8 mouse cellular contexts compared by ENCODE assay signal in the genomic region with DNA sequence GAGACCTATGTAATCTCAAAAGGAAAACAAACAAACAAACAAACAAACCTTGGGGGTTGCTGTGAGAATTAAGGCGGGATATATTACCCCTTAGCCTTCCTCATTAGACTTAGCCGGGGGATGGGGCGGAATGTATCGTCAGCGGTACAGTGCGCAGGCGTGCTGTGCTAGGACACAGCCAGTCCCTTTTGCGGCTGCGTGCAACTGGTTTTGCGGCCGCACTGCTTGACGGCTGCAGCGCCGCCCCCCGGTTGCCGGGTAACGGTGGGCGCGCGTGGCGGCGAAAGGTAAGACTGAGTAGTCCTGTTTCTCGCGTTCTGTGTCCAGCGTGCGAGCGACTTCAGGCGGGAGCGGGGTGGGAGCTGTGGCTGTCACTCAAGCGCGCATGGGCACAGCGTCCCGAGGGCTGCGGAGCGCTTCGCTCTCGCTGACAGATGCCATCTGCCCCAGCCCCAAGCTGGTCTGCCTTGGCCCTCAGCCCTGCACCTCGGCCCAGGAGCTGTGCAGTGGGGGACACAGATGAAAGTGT. TPM values are rescaled to one million over a fixed set of nuclear protein-coding genes. Genes with fewer than 3 reads are reported as not detected.
DNase-seq lines count a peak whose midpoint lies in the region; ATAC-seq and TF ChIP-seq lines count a peak whose summit lies in the region.

A gene (plus strand): TSS at position 223 of the 529 bp plus-strand sequence.

- no peaks in the 10 kb centered on the region for H3K9me3 ChIP-seq in erythroblast, embryonic 14.5 days (ENCODE audit: control insufficient read depth, low read length)
- no peaks in the 10 kb centered on the region for H3K9me3 ChIP-seq in heart, embryonic 12.5 days (replicated peaks)
- no peaks in the 10 kb centered on the region for H3K9me3 ChIP-seq in kidney, postnatal 0 days (replicated peaks; ENCODE audit: low read length)
- H3K9me3 ChIP-seq in liver, embryonic 11.5 days (ENCODE audit: control insufficient read depth, low read length): no peaks in the 10 kb centered on the region
- no peaks in the 10 kb centered on the region for H3K9me3 ChIP-seq in stomach, embryonic 14.5 days (ENCODE audit: control insufficient read depth, low read depth, low read length)

- WGBS in heart, embryonic 12.5 days: under 1% methylated on average over 38 of the region's 38 CpGs
- WGBS in kidney, postnatal 0 days: under 1% methylated on average over 38 of the region's 38 CpGs
- WGBS in liver, embryonic 11.5 days: 1% methylated on average over 38 of the region's 38 CpGs
- under 1% methylated on average over 38 of the region's 38 CpGs for WGBS in stomach, embryonic 14.5 days

- DNase-seq in brain, embryonic 14.5 days (ENCODE audit: low read depth): peak; percentile 99
- DNase-seq in kidney, postnatal 0 days (ENCODE audit: low spot score): peak; percentile 97
- DNase-seq in liver, embryonic 11.5 days (ENCODE audit: low spot score): peak; percentile 98
- DNase-seq in naive thymus-derived CD4-positive, alpha-beta T cell, adult 2 months (ENCODE audit: low read depth): peak; percentile 97

- peaks cover 9% of the 10 kb centered on the region for H3K36me3 ChIP-seq in C2C12 (ENCODE audit: control insufficient read depth, insufficient read depth)
- peaks cover 19% of the 10 kb centered on the region for H3K36me3 ChIP-seq in erythroblast, embryonic 14.5 days (ENCODE audit: control insufficient read depth)
- H3K36me3 ChIP-seq in heart, embryonic 12.5 days: peaks cover 11% of the 10 kb centered on the region
- peaks cover 8% of the 10 kb centered on the region; the same call in 1 of the 2 replicates for H3K36me3 ChIP-seq in kidney, postnatal 0 days (ENCODE audit: insufficient read depth, low read length)
- H3K36me3 ChIP-seq in liver, embryonic 11.5 days (ENCODE audit: control insufficient read depth, insufficient read depth, low read length): peaks cover 7% of the 10 kb centered on the region; the same call in 1 of the 2 replicates
- peaks cover 5% of the 10 kb centered on the region for H3K36me3 ChIP-seq in stomach, embryonic 14.5 days (ENCODE audit: control insufficient read depth, insufficient read depth, low read length)

- no peak for TF ChIP-seq CTCF in C2C12 (IDR thresholded peaks at IDR 0.05; ENCODE audit: control insufficient read depth, insufficient read depth, insufficient read length)
- no peak for TF ChIP-seq CTCF in brain, embryonic 14.5 days (IDR thresholded peaks at IDR 0.05; ENCODE audit: borderline replicate concordance, extremely low read depth, insufficient read depth, insufficient read length)
- TF ChIP-seq CTCF in kidney, postnatal 0 days (IDR thresholded peaks at IDR 0.05; ENCODE audit: low read depth): peak; percentile 40; the same call in 1 of the 2 replicates

- peak within 1 kb of the TSS; percentile 91 for H3K9ac ChIP-seq in heart, embryonic 12.5 days
- peak within 1 kb of the TSS; percentile 70 for H3K9ac ChIP-seq in kidney, postnatal 0 days (ENCODE audit: low read depth, low read length)
- H3K9ac ChIP-seq in liver, embryonic 11.5 days (ENCODE audit: low read depth, low read length): peak within 1 kb of the TSS; percentile 87
- peak within 1 kb of the TSS; percentile 60 for H3K9ac ChIP-seq in stomach, embryonic 14.5 days (replicated peaks; ENCODE audit: low read depth, low read length)

- peak; percentile 91 for ATAC-seq in heart, embryonic 12.5 days (ENCODE audit: insufficient number of reproducible peaks, low FRiP score)
- peak; percentile 93 for ATAC-seq in kidney, postnatal 0 days (replicated peaks; ENCODE audit: low FRiP score, low read depth)
- peak; percentile 88 for ATAC-seq in liver, embryonic 11.5 days (replicated peaks; ENCODE audit: low FRiP score)
- ATAC-seq in stomach, embryonic 14.5 days (ENCODE audit: insufficient number of reproducible peaks, insufficient read depth, low FRiP score, low read depth): peak; percentile 92

- peak within 1 kb of the TSS; percentile 80 for H3K27ac ChIP-seq in heart, embryonic 12.5 days (ENCODE audit: poor library complexity, severe bottlenecking)
- peak within 1 kb of the TSS; percentile 78 for H3K27ac ChIP-seq in kidney, postnatal 0 days
- H3K27ac ChIP-seq in liver, embryonic 11.5 days (ENCODE audit: low read depth, low read length): peak within 1 kb of the TSS; percentile 79
- H3K27ac ChIP-seq in stomach, embryonic 14.5 days (ENCODE audit: low read length): peak within 1 kb of the TSS; percentile 48; the same call in 1 of the 2 replicates

- peaks cover 16% of the 10 kb centered on the region for H3K79me3 ChIP-seq in C2C12 (ENCODE audit: low read depth)

- peaks cover 22% of the 10 kb centered on the region for H3K79me2 ChIP-seq in C2C12 (ENCODE audit: control insufficient read depth, insufficient read depth)

- peaks cover 49% of the 10 kb centered on the region for H3K4me1 ChIP-seq in erythroblast, embryonic 14.5 days (ENCODE audit: control insufficient read depth)
- peaks cover 14% of the 10 kb centered on the region; the same call in 1 of the 2 replicates for H3K4me1 ChIP-seq in heart, embryonic 12.5 days (replicated peaks)
- 0 out of 2 replicates have a peak, but pooled peaks cover 7% of the 10 kb centered on the region for H3K4me1 ChIP-seq in kidney, postnatal 0 days (replicated peaks; ENCODE audit: insufficient read depth, low read length)
- peaks cover 17% of the 10 kb centered on the region for H3K4me1 ChIP-seq in liver, embryonic 11.5 days (replicated peaks; ENCODE audit: control insufficient read depth, insufficient read depth, low read length)
- no peaks in the 10 kb centered on the region for H3K4me1 ChIP-seq in stomach, embryonic 14.5 days (ENCODE audit: control insufficient read depth, insufficient read depth, low read length)

- peak within 1 kb of the TSS; percentile 91 for H3K4me3 ChIP-seq in C2C12 (ENCODE audit: insufficient read depth, poor library complexity, severe bottlenecking)
- peak within 1 kb of the TSS; percentile 76 for H3K4me3 ChIP-seq in erythroblast, embryonic 14.5 days (replicated peaks)
- peak within 1 kb of the TSS; percentile 78 for H3K4me3 ChIP-seq in heart, embryonic 12.5 days
- peak within 1 kb of the TSS; percentile 71 for H3K4me3 ChIP-seq in kidney, postnatal 0 days (replicated peaks; ENCODE audit: low read depth, low read length)
- H3K4me3 ChIP-seq in liver, embryonic 11.5 days (ENCODE audit: low read depth, low read length): peak within 1 kb of the TSS; percentile 79
- peak within 1 kb of the TSS; percentile 50 for H3K4me3 ChIP-seq in stomach, embryonic 14.5 days (ENCODE audit: low read depth, low read length)

- H3K4me2 ChIP-seq in heart, embryonic 12.5 days: peak within 1 kb of the TSS; percentile 88
- peak within 1 kb of the TSS; percentile 85 for H3K4me2 ChIP-seq in kidney, postnatal 0 days (ENCODE audit: low read length)
- peak within 1 kb of the TSS; percentile 91 for H3K4me2 ChIP-seq in liver, embryonic 11.5 days
- H3K4me2 ChIP-seq in stomach, embryonic 14.5 days (replicated peaks; ENCODE audit: low read depth, low read length): peak within 1 kb of the TSS; percentile 46

- TF ChIP-seq POLR2A in brain, embryonic 14.5 days (IDR thresholded peaks at IDR 0.05; ENCODE audit: borderline replicate concordance, extremely low read depth, insufficient read depth, insufficient read length, poor library complexity, severe bottlenecking): peak; percentile 49; the same call in 1 of the 2 replicates

- H3K27me3 ChIP-seq in C2C12 (ENCODE audit: control insufficient read depth, insufficient read depth, insufficient read length): no peaks in the 10 kb centered on the region
- H3K27me3 ChIP-seq in erythroblast, embryonic 14.5 days (ENCODE audit: control insufficient read depth): 0 out of 2 replicates have a peak, but pooled peaks cover 4% of the 10 kb centered on the region
- H3K27me3 ChIP-seq in heart, embryonic 12.5 days (replicated peaks): no peaks in the 10 kb centered on the region
- no peaks in the 10 kb centered on the region for H3K27me3 ChIP-seq in kidney, postnatal 0 days (ENCODE audit: insufficient read depth, low read length)
- no peaks in the 10 kb centered on the region for H3K27me3 ChIP-seq in liver, embryonic 11.5 days (replicated peaks; ENCODE audit: control insufficient read depth, insufficient read depth, low read length)
- no peaks in the 10 kb centered on the region for H3K27me3 ChIP-seq in stomach, embryonic 14.5 days (ENCODE audit: control insufficient read depth, insufficient read depth, low read length)

- H3ac ChIP-seq in C2C12 (ENCODE audit: control insufficient read depth, insufficient read length, low read depth): peak within 1 kb of the TSS; percentile 97

TF ChIP-seq in C2C12, 6 proteins besides CTCF, POLR2A, EP300 and RAD21:
- TF ChIP-seq FOSL1 (IDR thresholded peaks at IDR 0.05; ENCODE audit: insufficient read depth, low read length, poor library complexity, severe bottlenecking): no peak
- TF ChIP-seq USF1 (IDR thresholded peaks at IDR 0.05; ENCODE audit: low read depth): no peak
- TF ChIP-seq MAX (IDR thresholded peaks at IDR 0.05): peak; percentile 40
- no peak for TF ChIP-seq MYOD1 (IDR thresholded peaks at IDR 0.05; ENCODE audit: control insufficient read depth, insufficient read length, low read depth)
- no peak for TF ChIP-seq CEBPB (IDR thresholded peaks at IDR 0.05; ENCODE audit: low read depth)
- no peak for TF ChIP-seq MYOG (IDR thresholded peaks at IDR 0.05; ENCODE audit: control insufficient read depth, extremely low read depth, insufficient read length)

RNA-seq across cellular contexts. Expression of the gene that starts here (rescaled TPM):
- 16.8 TPM for polyA plus RNA-seq in C2C12 (2012; fragmentation: generic; extraction: Trizol)
- polyA plus RNA-seq in brain, embryonic 14.5 days (2012; rRNA removed): 18.6 and 19.8 TPM in 2 replicates
- polyA plus RNA-seq in erythroblast, embryonic 14.5 days (2012): 0.16 and 1.1 TPM in 2 replicates
- polyA plus RNA-seq in heart, embryonic 12.5 days (2016; fragmentation: Nextera tagmentation; extraction: Ambion mirVana): 20.0 and 20.4 TPM in 2 replicates
- 18.5 and 21.3 TPM in 2 replicates for polyA plus RNA-seq in kidney, postnatal 0 days (2015; fragmentation: Nextera tagmentation; extraction: Ambion mirVana)
- 33.1 and 36.8 TPM in 2 replicates for polyA plus RNA-seq in liver, embryonic 11.5 days (2014; fragmentation: Nextera tagmentation; extraction: Ambion mirVana)
- 27.7 and 31.7 TPM in 2 replicates for polyA plus RNA-seq in stomach, embryonic 14.5 days (2014; fragmentation: Nextera tagmentation; extraction: Ambion mirVana)

Comparison
In these comparisons a context has a peak if more than half of its experiments do, and no peak if none do; other contexts are left out.
1. Peak in every context shown above with its lines: DNase-seq, ATAC-seq, H3K4me3 ChIP-seq and H3K27ac ChIP-seq.